7 mouse cellular contexts compared by ENCODE assay signal in genomic region chr16:30387871-30388460, GRCm38 (mm10). TPM values are rescaled to one million over a fixed set of nuclear protein-coding genes. Genes with fewer than 3 reads are reported as not detected.
DNase-seq lines count a peak whose midpoint lies in the region; ATAC-seq and TF ChIP-seq lines count a peak whose summit lies in the region.

No protein-coding gene starts in this region.

- peak overlapping the region; percentile 93 for H3K4me2 ChIP-seq in limb, embryonic 11.5 days (ENCODE audit: low read depth, severe bottlenecking)
- peak overlapping the region; percentile 98 for H3K4me2 ChIP-seq in midbrain, embryonic 13.5 days (replicated peaks)

- ATAC-seq in limb, embryonic 11.5 days (ENCODE audit: insufficient number of reproducible peaks, low FRiP score, low TSS enrichment, low read depth), result peak; percentile 67
- ATAC-seq in midbrain, embryonic 13.5 days, result peak; percentile 81

- peak overlapping the region; percentile 79 for H3K4me3 ChIP-seq in limb, embryonic 11.5 days (ENCODE audit: low read depth, low read length)
- peak overlapping the region; percentile 95 for H3K4me3 ChIP-seq in midbrain, embryonic 13.5 days (replicated peaks)
- H3K4me3 ChIP-seq in spleen, adult 2 months (ENCODE audit: extremely low read depth, insufficient read depth, insufficient read length), result peak overlapping the region; percentile 94

- peak overlapping the region; percentile 88 for H3K9ac ChIP-seq in limb, embryonic 11.5 days (ENCODE audit: low read length)
- peak overlapping the region; percentile 95 for H3K9ac ChIP-seq in midbrain, embryonic 13.5 days (replicated peaks)

- peaks cover 8% of the 10 kb centered on the region; the same call in 1 of the 2 replicates for H3K4me1 ChIP-seq in limb, embryonic 11.5 days (ENCODE audit: control insufficient read depth, insufficient read depth, low read length)
- H3K4me1 ChIP-seq in midbrain, embryonic 13.5 days (replicated peaks), result peaks cover 21% of the 10 kb centered on the region
- peaks cover 13% of the 10 kb centered on the region; the same call in 1 of the 2 replicates for H3K4me1 ChIP-seq in spleen, adult 2 months (ENCODE audit: control insufficient read depth, insufficient read depth, insufficient read length)

- TF ChIP-seq POLR2A in spleen, adult 2 months (IDR thresholded peaks at IDR 0.05; ENCODE audit: low read depth, low read length), result no peak

- no peaks in the 10 kb centered on the region for H3K9me3 ChIP-seq in limb, embryonic 11.5 days (ENCODE audit: control insufficient read depth, low read length)
- 0 out of 2 replicates have a peak, but pooled peaks cover 3% of the 10 kb centered on the region for H3K9me3 ChIP-seq in midbrain, embryonic 13.5 days

- H3K27me3 ChIP-seq in limb, embryonic 11.5 days (ENCODE audit: control insufficient read depth, insufficient read depth, low read length), result no peaks in the 10 kb centered on the region
- peaks cover 4% of the 10 kb centered on the region; the same call in 1 of the 2 replicates for H3K27me3 ChIP-seq in midbrain, embryonic 13.5 days
- no peaks in the 10 kb centered on the region for H3K27me3 ChIP-seq in spleen, adult 2 months (ENCODE audit: control insufficient read depth, insufficient read depth, low read length)

- DNase-seq in T-cell, adult 2 months (ENCODE audit: low spot score), result peak; percentile 25
- DNase-seq in cerebellum, postnatal 10 days, result peak; percentile 66 to 67
- peak; percentile 6 to 7 for DNase-seq in gastrocnemius, adult 8-10 months (ENCODE audit: low spot score in 2 of 2)
- DNase-seq in induced T-regulatory cell, adult 2 months (ENCODE audit: low read depth), result peak; percentile 54
- peak; percentile 60 for DNase-seq in limb, embryonic 11.5 days (ENCODE audit: low spot score)
- peak in 1 of 2 experiments; percentile 36 for DNase-seq in spleen, adult 2 months (ENCODE audit: low read depth in 1 of 2, low spot score in 2 of 2)

- WGBS in limb, embryonic 11.5 days, result 0% methylated on average over 49 of the region's 49 CpGs
- WGBS in midbrain, embryonic 13.5 days, result under 1% methylated on average over 49 of the region's 49 CpGs
- 1% methylated on average over 48 of the region's 49 CpGs for WGBS in spleen, adult 2 months

- TF ChIP-seq CTCF in spleen, adult 2 months (IDR thresholded peaks at IDR 0.05; ENCODE audit: extremely low read depth, insufficient read depth, insufficient read length, insufficient replicate concordance), result no peak

- H3K36me3 ChIP-seq in limb, embryonic 11.5 days (ENCODE audit: control insufficient read depth, insufficient read depth, low read length), result no peaks in the 10 kb centered on the region
- peaks cover 13% of the 10 kb centered on the region for H3K36me3 ChIP-seq in midbrain, embryonic 13.5 days
- no peaks in the 10 kb centered on the region; the same call in 1 of the 2 replicates for H3K36me3 ChIP-seq in spleen, adult 2 months (ENCODE audit: control insufficient read depth, insufficient read depth, low read length)

- peak overlapping the region; percentile 52; the same call in 1 of the 2 replicates for H3K27ac ChIP-seq in limb, embryonic 11.5 days (replicated peaks; ENCODE audit: low read depth, low read length)
- H3K27ac ChIP-seq in midbrain, embryonic 13.5 days, result peak overlapping the region; percentile 82
- H3K27ac ChIP-seq in spleen, adult 2 months (ENCODE audit: insufficient read depth, low read length), result peak overlapping the region; percentile 84; the same call in 1 of the 2 replicates

RNA-seq across cellular contexts. Expression of gene Atp13a3, which starts 17.8 kb away (rescaled TPM):
- total RNA-seq in gastrocnemius, adult 8-10 months (2022), result 10 to 100 TPM; 30.2 to 43.7 (median 36.2) TPM
- polyA plus RNA-seq in limb, embryonic 11.5 days (2014; fragmentation: Nextera tagmentation; extraction: Ambion mirVana), result 13.6 and 14.1 TPM in 2 replicates
- 6.8 and 7.0 TPM in 2 replicates for polyA plus RNA-seq in midbrain, embryonic 13.5 days (2015; fragmentation: Nextera tagmentation; extraction: Ambion mirVana)
- 13.4 and 15.3 TPM in 2 replicates for polyA plus RNA-seq in spleen, adult 2 months (2012; rRNA removed)
